Mouse (Mus musculus) cerebellum, adult 9-11 months (tissue): ENCODE results near the gene Gm4450.
A peak's percentile ranks its signal among the peaks of the same experiment; 100 is the strongest.
"Not testable (repeated sequence)": the region's sequence is repeated elsewhere in the genome, so short reads cannot be mapped to it uniquely, and the experiment has no call there.

Experiments
- DNase-seq: peaks from one replicate; pipeline ENCODE4 v3.0.0; 2022

The Gm4450 gene

DNA sequence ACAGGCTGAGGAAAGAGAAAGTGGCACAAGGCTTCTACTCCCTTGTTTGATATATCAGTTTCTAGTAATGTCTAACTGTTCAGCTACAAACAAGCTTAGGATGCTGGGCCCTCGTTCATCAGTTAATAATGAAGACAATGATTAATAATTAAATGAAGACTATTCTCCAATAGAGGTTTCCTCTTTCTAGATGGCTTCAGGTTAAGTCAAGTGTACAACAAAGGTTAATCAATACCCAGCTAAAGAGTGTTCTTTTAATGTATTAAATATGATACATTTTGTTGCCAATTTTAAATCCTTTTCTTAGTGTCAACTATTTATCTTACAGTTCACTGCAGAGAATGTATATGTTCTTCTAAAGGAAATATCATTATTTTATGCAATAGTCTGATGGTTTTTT lies at the start of gene Gm4450:
Gene Gm4450, minus strand, starts transcription at position 101 of the 400 bp plus-strand sequence.
- DNase-seq = not testable (repeated sequence)

DNA sequence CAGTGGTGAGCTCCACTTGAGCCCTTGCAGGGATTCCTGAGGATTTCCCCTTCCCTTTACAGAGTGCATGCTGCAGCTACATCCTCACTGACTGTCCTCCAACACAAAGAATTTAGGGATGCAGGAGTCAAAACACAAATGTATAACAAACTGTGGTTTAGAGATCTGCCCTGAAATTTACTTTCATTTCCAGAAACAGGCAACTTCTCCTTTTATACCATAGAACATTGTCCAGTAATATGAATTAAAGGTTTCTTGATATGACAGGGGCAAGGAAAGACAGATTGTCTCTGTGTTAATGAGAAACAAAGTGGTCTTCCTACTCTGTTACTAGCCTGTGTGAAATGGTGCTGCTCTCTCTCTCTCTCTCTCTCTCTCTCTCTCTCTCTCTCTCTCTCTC lies 40.5 kb upstream of the Gm4450 start:
- not testable (repeated sequence) for DNase-seq

DNA sequence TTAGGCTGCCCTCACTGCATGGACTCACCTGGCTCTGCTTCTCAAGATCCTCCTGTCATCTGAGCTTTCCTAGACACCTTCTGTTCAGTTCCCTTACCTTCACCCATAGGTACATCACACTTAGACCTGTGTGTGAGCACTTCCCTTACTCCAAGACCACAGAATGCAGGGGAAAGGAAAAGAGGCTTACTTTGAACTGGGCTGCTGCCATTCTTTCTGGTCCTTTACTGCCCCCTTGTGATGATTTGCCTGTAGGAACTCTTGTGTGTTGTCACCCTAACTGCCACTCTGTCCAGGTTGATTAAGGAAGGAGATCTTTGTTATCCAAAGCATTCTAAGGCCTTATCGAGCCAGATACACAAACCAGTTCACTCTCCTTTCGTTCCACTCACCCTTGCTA lies 39.8 kb upstream of the Gm4450 start:
- not testable (repeated sequence) for DNase-seq

DNA sequence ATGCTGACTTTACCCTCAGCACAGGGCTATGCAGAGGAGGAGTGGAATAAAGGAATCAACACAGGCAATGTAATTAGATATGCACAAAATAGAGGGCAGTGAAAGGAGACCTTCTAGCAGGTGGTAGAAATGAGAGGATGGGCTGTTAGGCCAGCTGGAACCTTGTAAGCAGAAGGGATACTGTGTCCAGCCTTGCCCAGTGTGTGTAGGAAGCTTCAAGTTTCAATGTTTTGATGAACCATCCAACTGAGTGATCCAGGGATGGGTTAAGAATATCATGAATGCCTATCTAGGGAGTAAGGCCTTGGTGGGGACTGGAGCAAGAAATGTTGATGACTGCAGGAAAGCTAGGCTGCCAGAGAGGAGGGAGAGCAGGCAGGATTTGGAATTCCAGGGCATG lies 38.1 kb upstream of the Gm4450 start:
- DNase-seq = not testable (repeated sequence)

DNA sequence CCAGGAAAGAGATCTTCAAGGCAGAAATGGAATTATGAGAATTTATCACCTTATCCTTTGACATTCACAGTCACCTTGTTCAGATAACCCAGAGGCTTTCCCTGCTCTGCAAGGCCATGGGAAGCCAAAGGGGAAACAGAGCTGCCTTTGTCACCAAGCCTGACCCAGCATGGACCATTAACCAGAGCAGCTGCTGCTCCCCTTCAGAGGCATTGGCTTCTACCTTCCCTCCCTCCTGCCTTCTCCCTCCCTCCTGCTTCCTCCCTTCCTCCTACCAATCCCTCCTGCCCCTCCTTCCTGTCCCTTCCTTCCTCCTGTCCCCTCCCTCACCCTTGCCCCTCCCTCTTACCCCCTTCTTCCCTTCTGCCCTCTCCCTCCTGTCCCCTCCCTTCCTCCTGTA lies 37.3 kb upstream of the Gm4450 start:
- DNase-seq = not testable (repeated sequence)

DNA sequence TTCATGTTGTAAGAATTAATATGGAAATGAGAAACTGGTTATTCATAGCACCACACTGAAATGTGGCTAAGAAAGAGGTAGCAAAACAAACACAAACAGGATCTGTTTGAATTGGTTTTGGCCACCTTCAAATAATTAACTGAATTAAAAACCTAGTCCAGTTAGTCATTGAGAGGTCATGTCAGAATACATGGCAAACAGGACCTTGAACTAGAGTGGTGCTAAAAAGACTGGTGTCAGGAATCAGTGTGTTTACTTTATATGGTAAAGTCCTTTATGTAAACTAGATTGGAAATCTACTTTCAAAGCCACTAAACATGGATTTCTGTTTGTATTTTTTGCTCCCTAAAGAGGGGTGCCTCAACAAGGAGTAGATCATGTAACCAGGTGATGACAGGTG lies 14.6 kb upstream of the Gm4450 start:
- not testable (repeated sequence) for DNase-seq

DNA sequence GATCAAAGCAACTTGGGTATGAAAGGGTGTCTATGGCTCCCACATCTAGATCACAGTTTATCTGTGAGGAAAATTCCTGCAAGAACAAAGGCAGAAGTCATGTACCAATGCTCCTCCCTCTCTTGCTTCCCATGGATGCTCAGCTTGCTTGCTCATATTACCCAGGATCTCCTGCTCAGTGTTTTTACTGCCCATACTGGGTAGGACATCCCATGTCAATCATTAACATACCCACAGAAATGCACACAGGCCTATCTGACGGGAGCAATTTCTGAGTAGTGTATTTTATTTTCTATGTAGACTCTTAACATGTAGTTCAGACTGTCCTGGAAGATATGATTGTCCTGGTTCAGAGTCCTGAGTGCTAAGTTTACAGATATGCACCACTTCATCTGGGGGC lies 14.1 kb upstream of the Gm4450 start:
- DNase-seq = not testable (repeated sequence)

DNA sequence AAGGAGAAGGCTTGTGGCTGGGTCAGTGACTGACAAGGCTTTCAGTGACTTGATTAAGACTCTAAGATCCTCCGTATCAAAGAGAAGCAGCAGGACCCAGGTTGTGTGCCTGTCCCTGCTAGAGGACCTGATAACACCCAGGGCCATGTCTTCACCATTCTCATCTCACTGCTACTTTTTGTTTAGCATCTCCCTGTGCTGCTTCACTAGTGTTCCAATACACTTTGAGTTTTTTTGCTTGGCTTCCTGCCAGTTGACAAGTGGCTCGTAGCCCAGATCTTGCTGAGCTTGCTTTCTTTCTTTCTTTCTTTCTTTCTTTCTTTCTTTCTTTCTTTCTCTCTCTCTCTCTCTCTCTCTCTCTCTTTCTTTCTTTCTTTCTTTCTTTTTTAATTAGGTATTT lies 12.4 kb upstream of the Gm4450 start:
- not testable (repeated sequence) for DNase-seq

DNA sequence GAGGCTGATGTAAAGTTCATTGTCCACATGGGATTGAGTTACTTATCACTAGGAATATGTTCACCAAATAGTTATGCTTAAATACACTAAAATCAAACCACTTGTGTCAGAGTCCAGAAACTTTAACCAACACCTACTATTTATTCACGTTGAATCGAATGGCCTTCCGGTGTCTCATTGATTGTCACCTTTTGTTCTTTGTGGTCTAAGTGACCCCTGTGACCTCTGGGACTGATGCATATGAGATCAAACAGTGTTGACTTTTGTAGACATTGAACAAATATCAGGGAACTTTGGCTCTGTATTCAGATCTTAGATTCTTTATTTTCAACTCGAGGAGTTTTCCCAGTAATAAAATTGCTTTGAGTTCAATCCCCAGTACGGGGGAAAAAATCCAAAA lies 3.1 kb downstream of the Gm4450 start:
- DNase-seq = not testable (repeated sequence)

DNA sequence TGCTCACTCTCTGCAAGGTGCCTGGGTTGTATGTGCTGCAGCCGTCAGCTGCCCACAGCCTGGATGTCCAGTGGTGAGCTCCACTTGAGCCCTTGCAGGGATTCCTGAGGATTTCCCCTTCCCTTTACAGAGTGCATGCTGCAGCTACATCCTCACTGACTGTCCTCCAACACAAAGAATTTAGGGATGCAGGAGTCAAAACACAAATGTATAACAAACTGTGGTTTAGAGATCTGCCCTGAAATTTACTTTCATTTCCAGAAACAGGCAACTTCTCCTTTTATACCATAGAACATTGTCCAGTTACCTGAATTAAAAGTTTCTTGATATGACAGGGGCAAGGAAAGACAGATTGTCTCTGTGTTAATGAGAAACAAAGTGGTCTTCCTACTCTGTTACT lies 13.0 kb downstream of the Gm4450 start:
- DNase-seq = not testable (repeated sequence)

DNA sequence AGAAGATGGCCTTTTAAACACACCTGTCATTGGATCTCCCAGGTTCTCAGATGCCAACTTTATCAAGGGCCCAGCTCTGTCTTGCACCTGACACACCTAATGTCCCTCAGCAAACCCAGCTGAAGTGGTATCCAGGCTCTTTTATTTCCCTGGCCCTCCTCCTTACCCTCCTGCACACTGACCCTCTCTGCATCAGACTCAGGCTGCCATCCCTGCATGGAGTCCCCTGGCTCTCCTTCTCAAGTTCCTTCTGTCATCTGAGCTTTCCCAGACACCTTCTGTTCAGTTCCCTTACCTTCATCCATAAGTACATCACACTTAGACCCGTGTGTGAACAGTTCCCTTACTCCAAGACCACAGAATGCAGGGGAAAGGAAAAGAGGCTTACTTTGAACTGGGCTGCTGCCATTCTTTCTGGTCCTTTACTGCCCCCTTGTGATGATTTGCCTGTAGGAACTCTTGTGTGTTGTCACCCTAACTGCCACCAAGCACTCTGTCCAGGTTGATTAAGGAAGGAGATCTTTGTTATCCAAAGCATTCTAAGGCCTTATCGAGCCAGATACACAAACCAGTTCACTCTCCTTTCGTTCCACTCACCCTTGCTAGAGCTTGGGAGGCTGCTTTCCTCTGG lies 13.7 kb downstream of the Gm4450 start:
- not testable (repeated sequence) for DNase-seq

DNA sequence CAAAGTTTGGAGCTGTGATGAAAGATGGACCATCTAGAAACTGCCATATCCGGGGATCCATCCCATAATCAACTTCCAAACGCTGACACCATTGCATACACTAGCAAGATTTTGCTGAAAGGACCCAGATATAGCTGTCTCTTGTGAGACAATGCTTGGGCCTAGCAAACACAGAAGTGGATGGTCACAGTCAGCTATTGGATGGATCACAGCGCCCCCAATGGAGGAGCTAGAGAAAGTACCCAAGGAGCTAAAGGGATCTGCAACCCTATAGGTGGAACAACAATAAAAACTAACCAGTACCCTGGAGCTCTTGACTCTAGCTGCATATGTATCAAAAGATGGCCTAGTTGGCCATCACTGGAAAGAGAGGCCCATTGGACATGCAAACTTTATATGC lies 14.7 kb downstream of the Gm4450 start:
- not testable (repeated sequence) for DNase-seq

DNA sequence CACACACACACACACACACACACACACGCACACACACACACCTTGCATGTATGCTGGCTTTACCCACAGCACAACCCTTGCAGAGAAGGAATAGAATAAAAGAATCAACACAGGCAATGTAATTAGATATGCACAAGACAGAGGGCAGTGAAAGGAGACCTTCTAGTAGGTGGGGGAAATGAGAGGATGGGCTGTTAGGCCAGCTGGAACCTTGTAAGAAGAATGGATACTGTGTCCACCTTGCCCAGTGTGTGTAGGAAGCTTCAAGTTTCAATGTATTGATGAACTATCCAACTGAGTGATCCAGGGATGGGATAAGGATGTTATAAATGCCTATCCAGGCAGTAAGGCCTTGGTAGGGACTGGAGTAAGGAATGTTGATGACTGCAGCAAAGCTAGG lies 21.9 kb downstream of the Gm4450 start:
- no peak for DNase-seq

DNA sequence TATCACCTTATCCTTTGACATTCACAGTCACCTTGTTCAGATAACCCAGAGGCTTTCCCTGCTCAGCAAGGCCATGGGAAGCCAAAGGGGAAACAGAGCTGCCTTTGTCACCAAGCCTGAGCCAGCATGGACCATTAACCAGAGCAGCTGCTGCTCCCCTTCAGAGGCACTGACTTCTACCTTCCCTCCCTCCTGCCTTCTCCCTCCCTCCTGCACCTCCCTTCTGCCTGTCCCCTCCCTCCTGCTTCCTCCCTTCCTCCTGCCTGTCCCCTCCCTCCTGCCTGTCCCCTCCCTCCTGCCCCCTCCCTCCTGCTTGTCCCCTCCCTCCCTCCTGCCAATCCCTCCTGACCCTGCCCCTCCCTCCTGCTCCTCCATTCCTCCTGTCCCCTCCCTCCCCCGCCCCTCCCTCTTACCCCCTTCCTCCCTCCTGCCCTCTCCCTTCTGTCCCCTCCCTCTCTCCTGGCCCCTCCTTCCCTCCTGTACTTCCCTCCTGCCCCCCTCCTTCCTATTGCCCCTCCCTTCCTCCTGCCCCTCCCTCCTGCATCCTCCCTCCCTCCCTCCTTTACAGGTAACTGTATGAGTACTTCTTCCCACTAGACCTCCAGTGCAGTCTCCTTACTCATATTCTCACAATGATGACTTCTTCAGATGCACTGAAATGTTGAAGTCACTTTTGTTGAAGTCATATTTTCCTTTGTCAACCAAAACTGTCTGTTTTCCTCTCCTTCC lies 22.7 kb downstream of the Gm4450 start:
- no peak for DNase-seq

DNA sequence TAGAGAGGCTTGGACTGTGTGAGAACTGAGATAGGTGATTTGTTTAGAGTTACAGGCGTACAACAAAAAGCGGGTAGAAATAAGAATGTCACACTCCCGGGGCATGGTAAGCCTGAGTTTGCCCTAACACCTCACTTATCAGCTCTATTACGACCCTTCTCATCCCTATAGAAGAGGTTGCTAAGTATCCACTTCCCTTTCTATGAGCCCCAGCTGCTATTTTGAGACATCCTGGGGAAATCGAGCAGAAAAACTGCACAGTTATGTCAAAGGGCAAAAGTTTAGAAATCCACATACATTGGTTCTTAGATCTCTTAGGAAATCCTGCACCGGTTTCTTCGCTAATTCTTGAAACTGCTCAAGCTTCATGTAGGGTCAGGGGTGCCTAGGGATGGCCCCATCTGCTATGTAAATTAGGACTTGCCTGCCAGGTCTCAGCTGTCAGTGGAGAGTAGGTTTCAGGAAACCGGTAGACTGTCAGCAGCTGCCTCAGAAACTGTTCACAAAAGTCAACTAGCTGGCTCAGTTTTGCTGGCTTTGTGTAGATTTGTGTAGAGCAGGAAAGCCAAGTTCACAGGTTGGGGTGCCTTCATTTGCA lies 27.9 kb downstream of the Gm4450 start:
- DNase-seq = no peak

DNA sequence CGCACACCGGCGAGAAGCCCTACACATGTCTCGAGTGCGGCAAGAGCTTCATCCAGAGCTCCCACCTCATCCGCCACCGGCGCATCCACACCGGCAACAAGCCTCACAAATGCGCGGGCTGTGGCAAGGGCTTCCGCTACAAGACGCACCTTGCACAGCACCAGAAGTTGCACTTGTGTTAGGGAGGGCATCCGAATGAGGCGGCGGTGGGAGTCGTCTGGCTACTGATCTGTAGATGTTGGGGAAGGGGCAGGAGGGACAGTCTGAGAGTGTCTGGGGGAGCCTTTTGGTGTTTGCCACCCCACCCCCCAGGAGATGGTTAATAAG lies 28.5 kb downstream of the Gm4450 start:
- no peak for DNase-seq

DNA sequence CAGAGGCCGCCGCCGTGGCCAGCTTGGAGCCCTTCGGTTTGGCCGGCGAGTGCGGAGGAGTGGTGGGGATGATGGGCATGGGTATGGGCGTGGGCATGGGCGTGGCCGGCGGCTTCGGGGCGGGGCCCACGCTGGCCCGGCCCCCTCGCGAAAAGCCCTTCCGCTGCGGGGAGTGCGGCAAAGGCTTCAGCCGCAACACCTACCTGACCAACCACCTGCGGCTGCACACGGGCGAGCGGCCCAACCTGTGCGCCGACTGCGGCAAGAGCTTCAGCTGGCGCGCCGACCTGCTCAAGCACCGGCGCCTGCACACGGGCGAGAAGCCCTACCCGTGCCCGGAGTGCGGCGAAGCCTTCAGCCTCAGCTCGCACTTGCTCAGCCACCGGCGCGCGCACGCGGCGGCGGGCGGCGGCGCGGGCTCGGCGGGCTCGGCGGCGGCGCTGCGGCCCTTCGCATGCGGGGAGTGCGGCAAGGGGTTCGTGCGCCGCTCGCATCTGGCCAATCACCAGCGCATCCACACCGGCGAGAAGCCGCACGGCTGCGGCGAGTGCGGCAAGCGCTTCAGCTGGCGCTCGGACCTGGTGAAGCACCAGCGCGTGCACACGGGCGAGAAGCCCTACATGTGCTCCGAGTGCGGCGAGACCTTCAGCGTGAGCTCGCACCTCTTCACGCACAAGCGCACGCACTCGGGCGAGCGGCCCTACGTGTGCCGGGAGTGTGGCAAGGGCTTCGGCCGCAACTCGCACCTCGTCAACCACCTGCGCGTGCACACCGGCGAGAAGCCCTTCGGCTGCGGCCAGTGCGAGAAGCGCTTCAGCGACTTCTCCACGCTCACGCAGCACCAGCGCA lies 29.1 kb downstream of the Gm4450 start:
- peak; percentile 93 for DNase-seq

DNA sequence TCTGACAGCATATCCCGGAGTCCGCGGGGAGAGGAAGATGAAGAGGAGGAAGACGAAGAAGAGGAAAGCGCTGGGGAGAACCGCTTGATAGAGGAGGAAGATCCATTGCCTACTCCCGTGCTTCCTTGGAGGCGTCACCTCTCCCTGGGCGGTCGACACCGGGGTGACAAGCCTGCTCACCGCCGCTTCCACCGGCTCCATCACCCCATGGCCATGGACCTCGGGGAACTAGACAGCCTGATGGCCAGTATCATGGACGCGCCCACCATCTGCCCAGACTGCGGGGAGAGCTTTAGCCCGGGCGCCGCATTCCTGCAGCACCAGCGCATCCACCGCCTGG lies 29.7 kb downstream of the Gm4450 start:
- DNase-seq = no peak

DNA sequence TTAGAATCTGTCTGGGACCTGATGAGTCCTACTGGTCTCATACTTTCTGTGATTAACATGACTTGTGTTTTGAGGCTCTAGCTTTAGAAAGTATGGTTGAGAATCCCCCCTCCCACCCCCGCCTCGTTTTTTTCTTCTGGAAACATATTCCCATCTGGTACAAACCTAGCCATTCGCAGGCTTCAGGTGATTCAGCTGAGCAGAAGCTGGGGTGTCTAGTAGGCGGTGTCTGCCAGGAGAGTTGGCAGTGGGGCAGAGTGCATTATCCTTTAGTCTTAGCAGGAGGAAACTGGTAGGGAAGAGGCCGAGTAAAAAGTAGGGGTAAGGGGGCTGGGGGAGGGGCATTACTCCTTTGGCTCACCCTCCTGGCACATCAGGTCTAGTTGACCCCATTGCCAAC lies 30.2 kb downstream of the Gm4450 start:
- no peak for DNase-seq

DNA sequence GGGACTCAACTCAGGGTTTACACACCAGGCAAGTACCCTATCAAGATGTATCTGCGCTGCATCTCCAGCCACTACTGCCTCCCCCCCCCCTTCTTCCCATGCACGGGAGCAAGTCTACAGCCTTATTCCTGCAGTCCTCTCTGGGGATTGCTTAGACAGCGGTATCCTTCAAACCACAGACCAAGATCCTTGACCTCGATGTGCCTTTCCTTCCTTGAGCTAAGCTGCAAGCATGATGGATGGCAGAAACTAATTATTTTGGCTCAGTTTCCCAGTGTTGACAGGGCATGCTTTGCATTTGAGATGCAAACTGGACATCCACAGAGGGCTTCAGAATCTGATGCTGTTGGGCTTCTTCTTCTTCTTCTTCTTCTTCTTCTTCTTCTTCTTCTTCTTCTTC lies 34.0 kb downstream of the Gm4450 start:
- DNase-seq = no peak

DNA sequence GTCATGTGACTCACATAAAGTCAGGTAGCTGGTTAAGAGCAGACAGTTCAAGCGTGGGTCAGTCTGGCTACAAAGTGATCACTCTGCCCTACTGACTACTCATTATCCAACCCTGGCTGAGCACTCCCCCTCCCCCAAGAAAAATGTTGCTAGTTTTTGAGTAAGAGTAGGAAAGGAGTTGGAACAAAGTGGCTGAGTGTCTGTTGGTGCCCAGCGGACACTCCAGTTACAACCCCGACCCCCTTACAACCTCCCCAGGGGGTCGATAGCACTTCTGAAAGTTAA lies 37.2 kb downstream of the Gm4450 start:
- no peak for DNase-seq

DNA sequence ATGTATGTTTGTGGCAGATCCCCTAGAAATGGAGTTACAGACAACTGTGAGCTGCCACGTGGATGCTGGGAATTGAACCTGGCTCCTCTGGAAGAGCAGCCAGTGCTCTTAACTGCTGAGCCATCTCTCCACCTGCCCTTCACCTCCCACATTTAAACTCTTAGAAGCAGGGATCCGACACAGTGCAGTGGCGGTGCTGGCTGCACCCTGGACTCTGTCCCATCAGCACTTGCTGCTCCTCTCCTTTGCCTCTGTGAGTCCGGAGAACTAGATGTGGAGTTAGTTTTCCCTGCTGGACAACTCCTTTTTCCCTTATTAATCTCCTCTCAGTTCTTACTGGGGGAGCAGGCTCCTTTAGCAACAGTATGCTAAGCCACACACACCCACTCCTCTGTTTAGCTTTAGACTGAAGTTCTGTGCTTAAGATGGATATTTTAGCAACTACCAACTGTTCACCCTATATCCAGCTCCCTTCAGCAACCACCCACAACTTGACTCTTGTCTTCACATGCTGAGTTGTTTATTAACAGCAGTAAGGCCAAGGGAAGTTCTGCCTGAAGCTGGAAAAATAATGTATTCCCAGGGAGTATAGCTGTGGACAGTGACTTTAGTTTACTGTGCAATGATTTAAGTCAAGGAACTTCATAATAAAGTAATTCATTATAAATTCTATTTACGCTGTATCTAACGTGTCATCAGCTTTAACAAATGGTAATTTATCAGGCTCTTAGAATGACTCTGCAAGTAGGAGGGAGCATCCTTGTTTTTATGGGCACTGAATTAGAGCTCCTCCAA lies 37.7 kb downstream of the Gm4450 start:
- no peak for DNase-seq

DNA sequence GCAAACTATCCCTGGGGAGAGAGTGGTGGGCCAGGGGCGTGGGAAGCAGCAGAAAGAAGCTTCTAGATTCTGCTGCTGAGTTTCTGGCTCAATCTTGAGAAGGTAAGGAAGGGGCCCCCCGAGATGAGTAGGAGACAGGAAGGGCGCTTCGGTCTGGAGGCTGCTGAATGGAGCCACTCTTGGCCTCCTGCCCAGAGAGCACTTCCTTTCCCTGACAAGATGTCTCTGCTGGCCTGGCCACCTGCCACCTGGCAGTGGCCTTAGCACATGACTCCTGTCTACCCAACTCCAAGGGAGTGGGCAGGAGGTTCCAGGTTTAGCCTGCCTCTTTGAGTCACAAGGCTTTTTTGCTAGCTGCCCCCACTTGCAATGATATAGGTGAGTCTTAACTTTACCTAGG lies 39.6 kb downstream of the Gm4450 start:
- DNase-seq = peak; percentile 92
